Mouse (Mus musculus): ENCODE measurements around the gene Edf1. TPM values are rescaled to one million over a fixed set of nuclear protein-coding genes. Genes with fewer than 3 reads are reported as not detected.
A peak's percentile ranks its signal among the peaks of the same experiment; 100 is the strongest.

The Edf1 gene
- 209 and 413 TPM in 2 replicates for polyA plus RNA-seq (2012; rRNA removed)

GRCm38 (mm10) chr2:25557221-25557963 is at the start of gene Edf1:
TSS of gene Edf1 (plus strand) at chr2:25557847.
- Histone ChIP-seq H3K4me1 (ENCODE audit: control insufficient read depth, insufficient read depth, insufficient read length, low read length) (peaks cover 12% of the 10 kb centered on the region), H3K4me3 (ENCODE audit: low read depth, low read length) (peak within 1 kb of the TSS; percentile 89), H3K27me3 (ENCODE audit: control insufficient read depth, insufficient read depth, low read length) (no peaks in the 10 kb centered on the region), H3K27ac (ENCODE audit: insufficient read depth, low read depth, low read length) (peak within 1 kb of the TSS; percentile 84), H3K36me3 (ENCODE audit: control insufficient read depth, insufficient read depth, low read length) (peaks cover 25% of the 10 kb centered on the region)
- WGBS, result under 1% methylated on average over 61 of the region's 61 CpGs
- peak; percentile 86 for TF ChIP-seq POLR2A (IDR thresholded peaks at IDR 0.05; ENCODE audit: low read depth, low read length)
- no peak for TF ChIP-seq CTCF (IDR thresholded peaks at IDR 0.05; ENCODE audit: extremely low read depth, insufficient read length, insufficient replicate concordance, low read depth, low read length)

GRCm38 (mm10) chr2:25509912-25510311 is 47.7 kb upstream of the Edf1 start:
- no peaks in the 10 kb centered on the region for H3K27me3 ChIP-seq (ENCODE audit: control insufficient read depth, insufficient read depth, low read length)
- H3K36me3 ChIP-seq (ENCODE audit: control insufficient read depth, insufficient read depth, low read length), result peaks cover 5% of the 10 kb centered on the region; the same call in 1 of the 2 replicates
- H3K4me3 ChIP-seq (ENCODE audit: low read depth, low read length), result no peak overlapping the region
- H3K27ac ChIP-seq (ENCODE audit: insufficient read depth, low read depth, low read length), result no peak overlapping the region
- 78% methylated on average over 3 of the region's 3 CpGs for WGBS
- peaks cover 2% of the 10 kb centered on the region; the same call in 1 of the 2 replicates for H3K4me1 ChIP-seq (ENCODE audit: control insufficient read depth, insufficient read depth, insufficient read length, low read length)
- TF ChIP-seq POLR2A (IDR thresholded peaks at IDR 0.05; ENCODE audit: low read depth, low read length), result no peak
- TF ChIP-seq CTCF (IDR thresholded peaks at IDR 0.05; ENCODE audit: extremely low read depth, insufficient read length, insufficient replicate concordance, low read depth, low read length), result peak; percentile 36; the same call in 1 of the 2 replicates

- WGBS, result 84% methylated on average over 9 of the region's 9 CpGs
- TF ChIP-seq POLR2A (IDR thresholded peaks at IDR 0.05; ENCODE audit: low read depth, low read length) (no peak), CTCF (IDR thresholded peaks at IDR 0.05; ENCODE audit: extremely low read depth, insufficient read length, insufficient replicate concordance, low read depth, low read length) (no peak)
- H3K4me1 ChIP-seq (ENCODE audit: control insufficient read depth, insufficient read depth, insufficient read length, low read length), result no peaks in the 10 kb centered on the region
- no peak overlapping the region for H3K4me3 ChIP-seq (ENCODE audit: low read depth, low read length)
- no peaks in the 10 kb centered on the region for H3K27me3 ChIP-seq (ENCODE audit: control insufficient read depth, insufficient read depth, low read length)
- H3K36me3 ChIP-seq (ENCODE audit: control insufficient read depth, insufficient read depth, low read length), result peaks cover 71% of the 10 kb centered on the region
- H3K27ac ChIP-seq (ENCODE audit: insufficient read depth, low read depth, low read length), result no peak overlapping the region
These were observed 30.9 kb upstream of the Edf1 start for GRCm38 (mm10) chr2:25526510-25527302.

- peak overlapping the region; percentile 79 for H3K27ac ChIP-seq (ENCODE audit: insufficient read depth, low read depth, low read length)
- peaks cover 10% of the 10 kb centered on the region for H3K4me1 ChIP-seq (ENCODE audit: control insufficient read depth, insufficient read depth, insufficient read length, low read length)
- H3K4me3 ChIP-seq (ENCODE audit: low read depth, low read length), result no peak overlapping the region
- H3K27me3 ChIP-seq (ENCODE audit: control insufficient read depth, insufficient read depth, low read length), result no peaks in the 10 kb centered on the region
- 67% methylated on average over 2 of the region's 2 CpGs for WGBS
- TF ChIP-seq CTCF (IDR thresholded peaks at IDR 0.05; ENCODE audit: extremely low read depth, insufficient read length, insufficient replicate concordance, low read depth, low read length) (no peak), POLR2A (IDR thresholded peaks at IDR 0.05; ENCODE audit: low read depth, low read length) (no peak)
- peaks cover 44% of the 10 kb centered on the region for H3K36me3 ChIP-seq (ENCODE audit: control insufficient read depth, insufficient read depth, low read length)
These were observed 23.9 kb upstream of the Edf1 start for GRCm38 (mm10) chr2:25533707-25534106.

GRCm38 (mm10) chr2:25534178-25534865 is 23.3 kb upstream of the Edf1 start:
- WGBS, result 51% methylated on average over 3 of the region's 3 CpGs
- peaks cover 40% of the 10 kb centered on the region for H3K36me3 ChIP-seq (ENCODE audit: control insufficient read depth, insufficient read depth, low read length)
- H3K4me3 ChIP-seq (ENCODE audit: low read depth, low read length), result no peak overlapping the region
- no peak for TF ChIP-seq CTCF (IDR thresholded peaks at IDR 0.05; ENCODE audit: extremely low read depth, insufficient read length, insufficient replicate concordance, low read depth, low read length)
- peak; percentile 33; the same call in 1 of the 2 replicates for TF ChIP-seq POLR2A (IDR thresholded peaks at IDR 0.05; ENCODE audit: low read depth, low read length)
- peaks cover 10% of the 10 kb centered on the region for H3K4me1 ChIP-seq (ENCODE audit: control insufficient read depth, insufficient read depth, insufficient read length, low read length)
- H3K27me3 ChIP-seq (ENCODE audit: control insufficient read depth, insufficient read depth, low read length), result no peaks in the 10 kb centered on the region
- H3K27ac ChIP-seq (ENCODE audit: insufficient read depth, low read depth, low read length), result peak overlapping the region; percentile 79

- no peaks in the 10 kb centered on the region for H3K27me3 ChIP-seq (ENCODE audit: control insufficient read depth, insufficient read depth, low read length)
- peaks cover 10% of the 10 kb centered on the region for H3K4me1 ChIP-seq (ENCODE audit: control insufficient read depth, insufficient read depth, insufficient read length, low read length)
- no peak for TF ChIP-seq CTCF (IDR thresholded peaks at IDR 0.05; ENCODE audit: extremely low read depth, insufficient read length, insufficient replicate concordance, low read depth, low read length)
- no peak for TF ChIP-seq POLR2A (IDR thresholded peaks at IDR 0.05; ENCODE audit: low read depth, low read length)
- WGBS, result 91% methylated on average over 2 of the region's 2 CpGs
- no peak overlapping the region for H3K4me3 ChIP-seq (ENCODE audit: low read depth, low read length)
- peak overlapping the region; percentile 79 for H3K27ac ChIP-seq (ENCODE audit: insufficient read depth, low read depth, low read length)
- peaks cover 40% of the 10 kb centered on the region for H3K36me3 ChIP-seq (ENCODE audit: control insufficient read depth, insufficient read depth, low read length)
These were observed 22.8 kb upstream of the Edf1 start for GRCm38 (mm10) chr2:25534866-25535182.

Measured in small intestine, adult 2 months (tissue).